Mouse (Mus musculus): ENCODE data around the gene Tgfbi. TPM values are rescaled to one million over a fixed set of nuclear protein-coding genes. Genes with fewer than 3 reads are reported as not detected.

Tgfbi gene
- polyA plus RNA-seq, 1 experiment from 2014 or later: 165 TPM

DNA sequence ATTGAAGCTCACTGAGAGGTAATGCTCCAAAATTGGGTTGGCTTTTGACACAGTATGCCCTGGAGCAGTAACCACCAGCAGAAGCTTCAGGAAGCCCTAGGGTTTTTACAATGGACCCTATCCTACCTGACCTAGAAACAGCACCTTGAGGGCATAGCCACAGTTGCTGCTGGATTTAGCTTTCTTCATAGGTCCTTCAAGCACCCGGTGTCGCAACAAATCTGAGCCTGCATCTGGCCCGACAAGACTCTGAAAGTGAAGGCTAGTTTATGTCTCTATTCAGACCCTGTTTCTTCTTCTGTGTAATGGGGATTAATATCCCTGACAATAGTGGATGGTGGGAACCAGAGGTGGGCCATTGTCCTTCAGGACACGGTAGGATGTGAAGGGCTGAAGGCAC is 68.4 kb downstream of the Tgfbi start:
- 69% methylated on average over 4 of the region's 4 CpGs for WGBS
- Histone ChIP-seq H3K27ac (peak overlapping the region; percentile 72; the same call in 1 of the 2 replicates), H3K27me3 (replicated peaks) (no peaks in the 10 kb centered on the region), H3K4me2 (no peak overlapping the region), H3K9ac (no peak overlapping the region), H3K9me3 (no peaks in the 10 kb centered on the region), H3K4me1 (peaks cover 15% of the 10 kb centered on the region), H3K36me3 (no peaks in the 10 kb centered on the region), H3K4me3 (replicated peaks) (no peak overlapping the region)
- ATAC-seq (ENCODE audit: insufficient read depth, low FRiP score, low read depth): no peak

DNA sequence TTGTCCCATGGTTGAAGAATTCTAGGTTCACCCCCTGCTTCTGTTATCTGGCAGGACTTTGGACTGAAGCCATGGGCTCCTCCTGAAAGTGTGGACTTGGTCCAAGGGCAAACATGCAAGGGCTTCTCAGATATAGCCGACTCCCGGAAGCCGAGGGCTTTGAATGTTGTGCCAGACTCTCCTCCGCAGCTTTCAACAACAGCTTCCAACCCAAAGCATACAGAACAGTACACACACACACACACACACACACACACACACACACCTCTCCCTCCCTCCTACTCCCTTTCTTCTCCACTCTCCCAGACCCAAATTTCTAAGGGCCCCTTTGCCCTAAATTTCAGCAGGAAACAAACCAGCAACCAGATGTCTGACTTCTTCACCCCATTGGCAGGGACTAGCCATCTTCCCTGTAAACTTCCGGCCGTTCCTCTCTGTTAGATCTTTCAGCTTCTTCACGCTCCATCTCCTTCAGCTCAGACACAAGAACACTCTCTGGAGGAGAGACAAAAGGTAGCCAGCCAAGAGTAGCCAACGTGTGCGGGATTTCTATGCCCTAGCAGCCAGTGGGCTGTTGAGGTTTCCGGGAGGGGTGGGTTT is 69.0 kb downstream of the Tgfbi start:
- H3K9me3 ChIP-seq: no peaks in the 10 kb centered on the region
- no peak overlapping the region for H3K9ac ChIP-seq
- 23% methylated on average over 10 of the region's 10 CpGs for WGBS
- peaks cover 15% of the 10 kb centered on the region for H3K4me1 ChIP-seq
- ATAC-seq (ENCODE audit: insufficient read depth, low FRiP score, low read depth): peak; percentile 61
- no peak overlapping the region for H3K4me3 ChIP-seq (replicated peaks)
- peak overlapping the region; percentile 72 for H3K27ac ChIP-seq
- no peaks in the 10 kb centered on the region for H3K36me3 ChIP-seq
- H3K27me3 ChIP-seq (replicated peaks): no peaks in the 10 kb centered on the region
- H3K4me2 ChIP-seq: no peak overlapping the region; the same call in 1 of the 2 replicates

DNA sequence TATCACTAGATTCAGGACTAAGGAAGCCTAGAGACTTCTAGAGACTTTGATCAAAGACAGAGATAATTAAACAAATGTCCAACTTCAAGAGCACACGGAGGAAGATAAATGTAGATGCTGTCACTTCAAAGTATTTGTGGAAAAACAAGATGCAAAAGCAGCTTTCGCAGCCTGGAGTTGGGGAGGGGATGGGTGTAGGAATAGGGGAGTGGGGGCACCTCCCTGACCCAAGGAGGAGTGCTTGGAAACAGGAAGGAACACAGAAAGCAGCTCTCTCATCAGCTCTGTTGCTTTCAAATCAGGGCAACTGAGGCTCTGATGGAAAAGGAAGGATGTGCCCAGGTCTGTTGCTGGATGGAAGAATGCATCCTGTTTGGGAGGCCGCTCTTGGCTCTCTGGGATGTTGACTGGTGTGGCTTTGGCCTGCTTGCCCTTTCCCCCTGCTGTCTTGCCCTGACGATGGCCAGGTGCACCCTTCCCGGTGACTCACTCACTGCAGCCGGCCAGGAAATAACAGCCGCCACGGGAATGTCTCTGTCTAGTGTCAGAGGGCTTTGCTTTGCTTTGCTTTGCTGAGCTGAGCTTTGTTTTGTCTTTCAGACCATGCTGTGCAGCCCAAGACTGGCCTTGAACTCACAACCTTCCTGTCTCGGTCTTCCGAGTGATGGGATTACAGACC is 69.6 kb downstream of the Tgfbi start:
- Histone ChIP-seq H3K27me3 (replicated peaks) (no peaks in the 10 kb centered on the region), H3K9me3 (no peaks in the 10 kb centered on the region), H3K4me3 (replicated peaks) (no peak overlapping the region), H3K4me2 (no peak overlapping the region), H3K9ac (no peak overlapping the region), H3K27ac (peak overlapping the region; percentile 72), H3K36me3 (no peaks in the 10 kb centered on the region), H3K4me1 (peaks cover 15% of the 10 kb centered on the region)
- WGBS: 34% methylated on average over 10 of the region's 10 CpGs
- peak; percentile 63 for ATAC-seq (ENCODE audit: insufficient read depth, low FRiP score, low read depth)

DNA sequence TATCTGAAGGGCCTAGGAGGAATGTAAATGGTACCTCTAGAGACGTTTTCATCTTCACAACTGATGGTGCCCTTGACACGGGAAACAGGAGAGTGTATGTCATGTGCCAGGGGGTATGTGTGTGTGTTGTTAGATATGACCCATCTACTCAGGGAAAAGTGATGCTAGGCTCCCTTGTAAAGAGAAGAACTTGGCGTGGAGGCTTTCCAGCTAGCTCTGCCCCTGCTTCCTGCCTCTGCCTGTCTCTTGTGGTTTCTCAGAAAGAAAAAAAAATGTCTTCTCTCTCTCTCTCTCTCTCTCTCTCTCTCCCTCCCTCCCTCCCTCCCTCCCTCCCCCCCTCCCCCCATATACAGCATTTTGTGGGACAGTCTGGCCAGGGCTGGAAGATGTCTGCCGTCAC is 72.6 kb downstream of the Tgfbi start:
- 0 out of 2 replicates have a peak overlapping the region, but pooled peaks have one; percentile 5 for H3K27ac ChIP-seq
- no peak overlapping the region for H3K9ac ChIP-seq
- 0 out of 2 replicates have a peak, but pooled peaks cover 2% of the 10 kb centered on the region for H3K27me3 ChIP-seq (replicated peaks)
- peaks cover 15% of the 10 kb centered on the region for H3K4me1 ChIP-seq
- no peak overlapping the region for H3K4me3 ChIP-seq (replicated peaks)
- no peak for ATAC-seq (ENCODE audit: insufficient read depth, low FRiP score, low read depth)
- WGBS: 61% methylated on average over 4 of the region's 4 CpGs
- no peaks in the 10 kb centered on the region for H3K36me3 ChIP-seq
- H3K9me3 ChIP-seq: no peaks in the 10 kb centered on the region
- H3K4me2 ChIP-seq: no peak overlapping the region

DNA sequence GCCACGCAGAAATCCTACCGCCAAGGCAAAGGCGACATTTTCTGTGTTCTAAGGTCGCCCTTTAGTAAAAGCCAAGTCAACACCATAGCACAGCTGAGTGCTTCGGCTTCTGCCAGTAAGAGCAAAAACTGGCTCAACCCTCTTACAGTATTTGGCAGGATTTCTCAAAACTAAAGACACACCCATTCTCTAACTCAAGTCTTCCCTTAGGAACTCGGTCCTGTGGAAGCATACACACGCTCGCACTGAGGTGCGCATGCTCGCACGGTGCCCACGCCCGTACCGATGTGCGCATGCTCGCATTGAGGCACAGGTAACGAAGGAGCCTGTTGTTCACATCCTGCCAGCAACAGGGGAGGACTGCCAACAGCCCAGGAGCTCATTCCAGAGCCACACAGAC is 73.0 kb downstream of the Tgfbi start:
- 72% methylated on average over 17 of the region's 17 CpGs for WGBS
- 0 out of 2 replicates have a peak, but pooled peaks have one; percentile 25 for ATAC-seq (ENCODE audit: insufficient read depth, low FRiP score, low read depth)
- no peak overlapping the region for H3K4me2 ChIP-seq

DNA sequence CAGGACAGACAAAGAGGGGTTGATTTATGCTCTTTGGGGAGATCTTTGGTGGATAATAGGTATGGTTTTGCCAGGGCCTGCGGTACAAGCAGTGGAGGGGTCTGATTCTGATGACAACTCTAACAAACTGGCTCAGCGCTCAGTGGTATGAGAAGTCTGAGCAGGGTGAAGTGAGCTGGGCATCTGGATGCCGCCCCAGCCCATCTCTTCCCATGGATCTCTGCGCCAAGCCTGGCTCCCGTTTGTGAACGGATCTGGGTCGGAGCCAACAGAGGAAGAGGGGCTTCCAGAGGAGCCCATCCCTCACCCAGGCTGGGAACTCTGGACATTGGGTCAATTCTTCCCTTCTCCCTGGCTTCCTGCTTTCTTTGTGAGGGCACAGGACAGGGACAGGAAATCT is 74.0 kb downstream of the Tgfbi start:
- Histone ChIP-seq H3K4me2 (no peak overlapping the region), H3K4me1 (peaks cover 9% of the 10 kb centered on the region), H3K27ac (no peak overlapping the region), H3K9me3 (no peaks in the 10 kb centered on the region), H3K27me3 (replicated peaks) (0 out of 2 replicates have a peak, but pooled peaks cover 2% of the 10 kb centered on the region), H3K4me3 (replicated peaks) (no peak overlapping the region), H3K36me3 (no peaks in the 10 kb centered on the region), H3K9ac (no peak overlapping the region)
- WGBS: 73% methylated on average over 7 of the region's 7 CpGs
- ATAC-seq (ENCODE audit: insufficient read depth, low FRiP score, low read depth): no peak

More for the DNA sequence above, 73.0 kb downstream of the Tgfbi start:
- Histone ChIP-seq H3K9me3 (no peaks in the 10 kb centered on the region), H3K4me1 (peaks cover 15% of the 10 kb centered on the region), H3K27me3 (replicated peaks) (0 out of 2 replicates have a peak, but pooled peaks cover 2% of the 10 kb centered on the region), H3K4me3 (replicated peaks) (no peak overlapping the region), H3K27ac (peak overlapping the region; percentile 5; the same call in 1 of the 2 replicates), H3K9ac (no peak overlapping the region), H3K36me3 (no peaks in the 10 kb centered on the region)

Other genes with a start within 250 kb of the Tgfbi start
- not detected in 2 replicates for gene Gm3045, start 182.9 kb upstream of the Tgfbi start, polyA plus RNA-seq (2015; fragmentation: Nextera tagmentation; extraction: Ambion mirVana)
- 0.23 and 0.33 TPM in 2 replicates for gene Slc25a48, start 171.2 kb upstream of the Tgfbi start, polyA plus RNA-seq (2015; fragmentation: Nextera tagmentation; extraction: Ambion mirVana)
- gene Il9, start 127.3 kb upstream of the Tgfbi start, polyA plus RNA-seq (2015; fragmentation: Nextera tagmentation; extraction: Ambion mirVana): not detected in 2 replicates
- gene Fbxl21, start 87.1 kb upstream of the Tgfbi start, polyA plus RNA-seq (2015; fragmentation: Nextera tagmentation; extraction: Ambion mirVana): 1.6 and 2.5 TPM in 2 replicates
- 6.6 and 9.4 TPM in 2 replicates for gene Lect2, start 61.0 kb upstream of the Tgfbi start, polyA plus RNA-seq (2015; fragmentation: Nextera tagmentation; extraction: Ambion mirVana)
- gene Smad5, start 93.5 kb downstream of the Tgfbi start, polyA plus RNA-seq (2015; fragmentation: Nextera tagmentation; extraction: Ambion mirVana): 23.5 and 25.6 TPM in 2 replicates
- gene Gm45623, start 144.3 kb downstream of the Tgfbi start, polyA plus RNA-seq (2015; fragmentation: Nextera tagmentation; extraction: Ambion mirVana): 4.0 TPM in 2 replicates